Mouse (Mus musculus): Measurements from ENCODE around the gene Arhgap9.
"Not testable (repeated sequence)": the region's sequence is repeated elsewhere in the genome, so short reads cannot be mapped to it uniquely, and the experiment has no call there.

Arhgap9 gene

GRCm38 (mm10) chr10:127291881-127292638, 29.7 kb upstream of the Arhgap9 start:
- no peak for DNase-seq (ENCODE audit: low read depth, low spot score)

- no peak for DNase-seq (ENCODE audit: low read depth, low spot score)
Measured at GRCm38 (mm10) chr10:127292987-127293538, 28.7 kb upstream of the Arhgap9 start.

- no peak for DNase-seq (ENCODE audit: low read depth, low spot score)
Measured at GRCm38 (mm10) chr10:127293590-127294113, 28.1 kb upstream of the Arhgap9 start.

- DNase-seq (ENCODE audit: low read depth, low spot score), result no peak
Measured at GRCm38 (mm10) chr10:127294895-127295510, 26.8 kb upstream of the Arhgap9 start.

- no peak for DNase-seq (ENCODE audit: low read depth, low spot score)
Measured at GRCm38 (mm10) chr10:127295986-127296794, 25.6 kb upstream of the Arhgap9 start.

- no peak for DNase-seq (ENCODE audit: low read depth, low spot score)
Measured at GRCm38 (mm10) chr10:127297015-127297871, 24.5 kb upstream of the Arhgap9 start.

GRCm38 (mm10) chr10:127300361-127300760, 21.4 kb upstream of the Arhgap9 start:
- no peak for DNase-seq (ENCODE audit: low read depth, low spot score)

GRCm38 (mm10) chr10:127303136-127303535, 18.6 kb upstream of the Arhgap9 start:
- no peak for DNase-seq (ENCODE audit: low read depth, low spot score)

GRCm38 (mm10) chr10:127309167-127309566, 12.6 kb upstream of the Arhgap9 start:
- DNase-seq (ENCODE audit: low read depth, low spot score), result not testable (repeated sequence)

GRCm38 (mm10) chr10:127310523-127311475, 11.0 kb upstream of the Arhgap9 start:
- DNase-seq (ENCODE audit: low read depth, low spot score), result no peak

GRCm38 (mm10) chr10:127311476-127312355, 10.0 kb upstream of the Arhgap9 start, which contains the start of gene Mars:
Mars (minus strand) TSS chr10:127311786.
- peak; percentile 96 for DNase-seq (ENCODE audit: low read depth, low spot score)

GRCm38 (mm10) chr10:127312356-127312676, 9.4 kb upstream of the Arhgap9 start:
- peak; percentile 62 for DNase-seq (ENCODE audit: low read depth, low spot score)

- no peak for DNase-seq (ENCODE audit: low read depth, low spot score)
Measured at GRCm38 (mm10) chr10:127312858-127313257, 8.9 kb upstream of the Arhgap9 start.

- not testable (repeated sequence) for DNase-seq (ENCODE audit: low read depth, low spot score)
Measured at GRCm38 (mm10) chr10:127313516-127313915, 8.2 kb upstream of the Arhgap9 start.

GRCm38 (mm10) chr10:127314950-127315349, 6.8 kb upstream of the Arhgap9 start:
- not testable (repeated sequence) for DNase-seq (ENCODE audit: low read depth, low spot score)

GRCm38 (mm10) chr10:127317277-127317676, 4.5 kb upstream of the Arhgap9 start:
- no peak for DNase-seq (ENCODE audit: low read depth, low spot score)

- no peak for DNase-seq (ENCODE audit: low read depth, low spot score)
Measured at GRCm38 (mm10) chr10:127318009-127318408, 3.8 kb upstream of the Arhgap9 start.

- no peak for DNase-seq (ENCODE audit: low read depth, low spot score)
Measured at GRCm38 (mm10) chr10:127319969-127320368, 1.8 kb upstream of the Arhgap9 start.

- no peak for DNase-seq (ENCODE audit: low read depth, low spot score)
Measured at GRCm38 (mm10) chr10:127322178-127322577, 414 bp downstream of the Arhgap9 start.
